Mouse (Mus musculus) liver, adult 2 months (tissue): ENCODE measurements around the gene Arid3c. TPM values are rescaled to one million over a fixed set of nuclear protein-coding genes. Genes with fewer than 3 reads are reported as not detected.
"Not testable (repeated sequence)": the region's sequence is repeated elsewhere in the genome, so short reads cannot be mapped to it uniquely, and the experiment has no call there.

ENCODE experiments used
- DNase-seq: peaks from one replicate; pipeline ENCODE4 v3.0.0-alpha.2; 2011; ENCODE audit warnings: low read depth, low spot score; ENCODE audit errors: extremely low read depth
- H3K27ac ChIP-seq: fragments of 200-500 bp; replicated peaks from 2 replicates; pipeline ENCODE4 v1.5.1; 2012; ENCODE audit warnings: low read depth, mild to moderate bottlenecking, control low read depth, inconsistent platforms, low read length; ENCODE audit not compliant: insufficient read depth
- H3K27me3 ChIP-seq: fragments of 200-500 bp; 2 replicates; pipeline ENCODE4 v1.6.1; 2012; ENCODE audit warnings: mild to moderate bottlenecking, moderate library complexity, low read length, inconsistent platforms; ENCODE audit not compliant: control insufficient read depth, insufficient read depth
- H3K36me3 ChIP-seq: fragments of 200-500 bp; 2 replicates; pipeline ENCODE4 v1.6.1; 2012; ENCODE audit warnings: low read length, inconsistent platforms; ENCODE audit not compliant: control insufficient read depth, insufficient read depth
- H3K4me1 ChIP-seq: fragments of 200-500 bp; 2 replicates; pipeline ENCODE4 v1.6.1; 2011; ENCODE audit warnings: low read length; ENCODE audit not compliant: control insufficient read depth, insufficient read depth
- H3K4me3 ChIP-seq: fragments of 200-500 bp; 2 replicates; pipeline ENCODE4 v1.5.1; 2011; ENCODE audit warnings: low read depth, mild to moderate bottlenecking, control low read depth, low read length, moderate library complexity; ENCODE audit not compliant: insufficient read depth
- H3K79me2 ChIP-seq: fragments of 200-500 bp; 2 replicates; pipeline ENCODE4 v1.6.1; 2012; ENCODE audit warnings: inconsistent platforms, mild to moderate bottlenecking, low read length, moderate library complexity; ENCODE audit not compliant: control insufficient read depth, insufficient read depth
- H3K9ac ChIP-seq: fragments of 200-500 bp; 2 replicates; pipeline ENCODE4 v1.6.1; 2012; ENCODE audit warnings: low read depth, mild to moderate bottlenecking, control low read depth, inconsistent platforms, low read length
- CTCF ChIP-seq: fragments of 200-500 bp; IDR thresholded peaks from 2 replicates; pipeline ENCODE4 v1.5.1; 2011; ENCODE audit warnings: low read depth, low read length, control low read depth
- POLR2A ChIP-seq: fragments of 200-500 bp; IDR thresholded peaks from 2 replicates; pipeline ENCODE4 v1.6.1; 2011; ENCODE audit warnings: low read length, control low read depth; ENCODE audit not compliant: insufficient read depth; ENCODE audit errors: extremely low read depth
- WGBS: fragments of 180-500 bp; shearing (Covaris S2); methylation state at CpG from one replicate; pipeline ENCODE4 v1.1.7; 2018; 5-methylcytosine and 5-hydroxymethylcytosine counted together
- polyA plus RNA-seq: library from polyadenylated mRNA; depleted of rRNA; stranded (reverse); fragments of >200 nt; gene quantifications from 2 replicates; pipeline ENCODE4 v1.2.3, GENCODE M21; 2012; rRNA removed
- total RNA-seq: library from RNA; depleted of rRNA; stranded (reverse); fragments of >200 nt; gene quantifications from 2 replicates; pipeline ENCODE4 v1.2.3, GENCODE M21; 2014; rRNA removed

Gene Arid3c
- not detected in 2 replicates for total RNA-seq
- polyA plus RNA-seq, result not detected in 2 replicates

GRCm38 (mm10) chr4:41731052-41731765 is at the start of gene Arid3c:
Gene Arid3c, minus strand, starts transcription at chr4:41731142.
- H3K4me1 ChIP-seq, result no peaks in the 10 kb centered on the region
- H3K36me3 ChIP-seq, result no peaks in the 10 kb centered on the region
- TF ChIP-seq POLR2A (no peak), CTCF (no peak)
- H3K4me3 ChIP-seq, result no peak within 1 kb of the TSS; the same call in 1 of the 2 replicates
- WGBS, result 4% methylated on average over 50 of the region's 50 CpGs
- peaks cover 15% of the 10 kb centered on the region; the same call in 1 of the 2 replicates for H3K27me3 ChIP-seq
- H3K79me2 ChIP-seq, result no peaks in the 10 kb centered on the region
- H3K9ac ChIP-seq, result no peak within 1 kb of the TSS; the same call in 1 of the 2 replicates
- no peak within 1 kb of the TSS for H3K27ac ChIP-seq
- no peak for DNase-seq

GRCm38 (mm10) chr4:41775840-41776239 is 44.9 kb upstream of the Arid3c start:
- DNase-seq, H3K27me3 ChIP-seq, H3K27ac ChIP-seq, H3K4me3 ChIP-seq, H3K9ac ChIP-seq, H3K36me3 ChIP-seq, H3K79me2 ChIP-seq, H3K4me1 ChIP-seq: not testable (repeated sequence)
- 92% methylated on average over 1 of the region's 1 CpGs for WGBS

- not testable (repeated sequence) for H3K4me1 ChIP-seq, H3K36me3 ChIP-seq, H3K27me3 ChIP-seq, DNase-seq, H3K79me2 ChIP-seq
- H3K9ac ChIP-seq, result peak overlapping the region; percentile 8; the same call in 1 of the 2 replicates
- 0 out of 2 replicates have a peak overlapping the region, but pooled peaks have one; percentile 45 for H3K4me3 ChIP-seq
- 83% methylated on average over 3 of the region's 3 CpGs for WGBS
- peak overlapping the region; percentile 28 for H3K27ac ChIP-seq
These were observed 43.6 kb upstream of the Arid3c start for GRCm38 (mm10) chr4:41774506-41774905.

GRCm38 (mm10) chr4:41774002-41774401 is 43.1 kb upstream of the Arid3c start, which contains the start of gene Ccl27a:
Gene Ccl27a, minus strand, starts transcription at chr4:41774247.
- H3K4me3 ChIP-seq, result peak within 1 kb of the TSS; percentile 57
- not testable (repeated sequence) for H3K36me3 ChIP-seq, H3K79me2 ChIP-seq, H3K27me3 ChIP-seq, H3K4me1 ChIP-seq
- peak within 1 kb of the TSS; percentile 77; the same call in 1 of the 2 replicates for H3K9ac ChIP-seq
- peak within 1 kb of the TSS; percentile 60 for H3K27ac ChIP-seq
- peak; percentile 80 for DNase-seq
- 4% methylated on average over 12 of the region's 14 CpGs for WGBS

- peak; percentile 69 for DNase-seq
- H3K27me3 ChIP-seq, H3K79me2 ChIP-seq, H3K4me1 ChIP-seq, H3K36me3 ChIP-seq: not testable (repeated sequence)
- WGBS, result 0% methylated on average over 18 of the region's 25 CpGs
- peak overlapping the region; percentile 47 for H3K4me3 ChIP-seq
- H3K27ac ChIP-seq, result peak overlapping the region; percentile 60
- 0 out of 2 replicates have a peak overlapping the region, but pooled peaks have one; percentile 25 for H3K9ac ChIP-seq
These were observed 42.6 kb upstream of the Arid3c start for GRCm38 (mm10) chr4:41773502-41773901.

GRCm38 (mm10) chr4:41772946-41773345 is 42.0 kb upstream of the Arid3c start:
- WGBS, result 7% methylated on average over 7 of the region's 16 CpGs
- H3K9ac ChIP-seq, result peak overlapping the region; percentile 77

GRCm38 (mm10) chr4:41767301-41767700 is 36.4 kb upstream of the Arid3c start:
- not testable (repeated sequence) for H3K27me3 ChIP-seq, H3K9ac ChIP-seq, H3K27ac ChIP-seq, H3K4me3 ChIP-seq, H3K4me1 ChIP-seq, H3K36me3 ChIP-seq, DNase-seq, H3K79me2 ChIP-seq
- WGBS, result 89% methylated on average over 10 of the region's 10 CpGs

More at GRCm38 (mm10) chr4:41772946-41773345, 42.0 kb upstream of the Arid3c start:
- H3K27ac ChIP-seq, result peak overlapping the region; percentile 51
- H3K4me3 ChIP-seq, result peak overlapping the region; percentile 57
- not testable (repeated sequence) for H3K79me2 ChIP-seq, DNase-seq, H3K36me3 ChIP-seq, H3K4me1 ChIP-seq, H3K27me3 ChIP-seq

GRCm38 (mm10) chr4:41763176-41763575 is 32.2 kb upstream of the Arid3c start:
- H3K36me3 ChIP-seq, H3K9ac ChIP-seq, H3K27me3 ChIP-seq, H3K4me3 ChIP-seq, DNase-seq, H3K79me2 ChIP-seq, H3K27ac ChIP-seq: not testable (repeated sequence)
- H3K4me1 ChIP-seq, result peaks cover 22% of the 10 kb centered on the region
- 46% methylated on average over 5 of the region's 6 CpGs for WGBS

GRCm38 (mm10) chr4:41762688-41763114 is 31.8 kb upstream of the Arid3c start:
- H3K27ac ChIP-seq, result not testable (repeated sequence)

More at GRCm38 (mm10) chr4:41762688-41763114, 31.8 kb upstream of the Arid3c start:
- not testable (repeated sequence) for DNase-seq, H3K27me3 ChIP-seq, H3K79me2 ChIP-seq, H3K36me3 ChIP-seq, H3K4me3 ChIP-seq
- H3K4me1 ChIP-seq, result peaks cover 25% of the 10 kb centered on the region
- peak overlapping the region; percentile 19; the same call in 1 of the 2 replicates for H3K9ac ChIP-seq
- 64% methylated on average over 8 of the region's 8 CpGs for WGBS
